Mouse (Mus musculus) heart, postnatal 0 days (tissue): ENCODE data around the gene Vps72. TPM values are rescaled to one million over a fixed set of nuclear protein-coding genes. Genes with fewer than 3 reads are reported as not detected.

Source experiments
- ATAC-seq: fragments of 200-750 bp; cut with Nextera tagmentation; 2 replicates; pipeline ENCODE4 v1.8.0; 2017; ENCODE audit warnings: low read depth, moderate number of reproducible peaks, moderate library complexity; ENCODE audit not compliant: insufficient read depth
- DNase-seq: peaks from one replicate; pipeline ENCODE4 v3.0.0-alpha.2; 2016; ENCODE audit warnings: low spot score
- H3K27ac ChIP-seq: fragments of 300-500 bp; sonication (generic); 2 replicates; pipeline ENCODE4 v1.5.1; 2014; ENCODE audit warnings: low read depth, mild to moderate bottlenecking
- H3K27me3 ChIP-seq: fragments of 300-500 bp; sonication (generic); 2 replicates; pipeline ENCODE4 v1.6.1; 2014; ENCODE audit warnings: low read length, mixed read lengths; ENCODE audit not compliant: control insufficient read depth, insufficient read depth
- H3K36me3 ChIP-seq: fragments of 300-500 bp; sonication (generic); replicated peaks from 2 replicates; pipeline ENCODE4 v1.6.1; 2014; ENCODE audit warnings: low read length, mixed read lengths; ENCODE audit not compliant: control insufficient read depth, insufficient read depth
- H3K4me1 ChIP-seq: fragments of 300-500 bp; sonication (generic); 2 replicates; pipeline ENCODE4 v1.6.1; 2014; ENCODE audit warnings: antibody characterized with exemption; ENCODE audit not compliant: control insufficient read depth, insufficient read depth
- H3K4me2 ChIP-seq: fragments of 300-500 bp; sonication (generic); 2 replicates; pipeline ENCODE4 v1.6.1; 2014; ENCODE audit warnings: low read depth, mild to moderate bottlenecking, low read length, moderate library complexity
- H3K4me3 ChIP-seq: fragments of 300-500 bp; sonication (generic); 2 replicates; pipeline ENCODE4 v1.5.1; 2014; ENCODE audit warnings: low read depth, low read length
- H3K9ac ChIP-seq: fragments of 300-500 bp; sonication (generic); replicated peaks from 2 replicates; pipeline ENCODE4 v1.6.1; 2014; ENCODE audit warnings: low read depth, low read length, mixed read lengths
- H3K9me3 ChIP-seq: fragments of 300-500 bp; sonication (generic); replicated peaks from 2 replicates; pipeline ENCODE4 v1.6.1; 2016; ENCODE audit warnings: low read length; ENCODE audit not compliant: control insufficient read depth
- CTCF ChIP-seq: IDR thresholded peaks from 2 replicates; pipeline ENCODE4 v1.5.1; 2016; ENCODE audit warnings: antibody characterized with exemption, control low read depth, low read depth
- EP300 ChIP-seq: IDR thresholded peaks from 2 replicates; pipeline ENCODE4 v1.6.1; 2016; ENCODE audit warnings: antibody characterized with exemption, low read depth
- WGBS: fragments of 180-500 bp; shearing (Covaris S2); extraction: QIAGEN DNeasy Blood & Tissue Kit; methylation state at CpG from one replicate; pipeline ENCODE4 v1.1.7; 2014; 5-methylcytosine and 5-hydroxymethylcytosine counted together
- microRNA-seq: library from miRNA; unstranded; fragments of <30 nt; microRNA quantifications from one replicate; pipeline ENCODE4, GENCODE M21; 2016
- polyA plus RNA-seq: library from polyadenylated mRNA; unstranded; fragments of >200 nt; fragmentation: Nextera tagmentation; extraction: Ambion mirVana; gene quantifications from 2 replicates; pipeline ENCODE4 v1.2.1, GENCODE M21; 2015
- total RNA-seq: library from RNA; depleted of rRNA; stranded (reverse); fragments of >200 nt; gene quantifications from 2 replicates; pipeline ENCODE4 v1.2.3, GENCODE M21; 2014; ENCODE audit warnings: low replicate concordance; rRNA removed

Vps72 gene
- total and polyA plus RNA-seq, 2 experiments from 2014 or later: 54.9 to 60.8 TPM

GRCm38 (mm10) chr3:95164840-95165239 is 54.0 kb downstream of the Vps72 start:
- H3K27ac ChIP-seq: no peak overlapping the region
- TF ChIP-seq EP300: no peak
- no peak for TF ChIP-seq CTCF
- H3K4me2 ChIP-seq: no peak overlapping the region
- peaks cover 38% of the 10 kb centered on the region for H3K4me1 ChIP-seq
- H3K9me3 ChIP-seq: no peaks in the 10 kb centered on the region
- no peak for DNase-seq
- no peak for ATAC-seq
- H3K36me3 ChIP-seq: no peaks in the 10 kb centered on the region
- H3K27me3 ChIP-seq: peaks cover 13% of the 10 kb centered on the region; the same call in 1 of the 2 replicates
- no peak overlapping the region for H3K9ac ChIP-seq
- no peak overlapping the region for H3K4me3 ChIP-seq
- 34% methylated on average over 5 of the region's 5 CpGs for WGBS

- Histone ChIP-seq H3K9ac (no peak overlapping the region), H3K27ac (no peak overlapping the region), H3K27me3 (peaks cover 49% of the 10 kb centered on the region), H3K4me2 (no peak overlapping the region), H3K4me1 (peaks cover 11% of the 10 kb centered on the region; the same call in 1 of the 2 replicates), H3K36me3 (no peaks in the 10 kb centered on the region), H3K4me3 (no peak overlapping the region), H3K9me3 (no peaks in the 10 kb centered on the region)
- 88% methylated on average over 10 of the region's 10 CpGs for WGBS
- ATAC-seq (no peak), DNase-seq (no peak)
- TF ChIP-seq EP300: no peak
- TF ChIP-seq CTCF: no peak
These were observed 59.2 kb downstream of the Vps72 start for GRCm38 (mm10) chr3:95169996-95170395.

- Histone ChIP-seq H3K9ac (no peak overlapping the region), H3K27me3 (peaks cover 52% of the 10 kb centered on the region), H3K4me1 (0 out of 2 replicates have a peak, but pooled peaks cover 9% of the 10 kb centered on the region), H3K4me2 (no peak overlapping the region), H3K27ac (no peak overlapping the region), H3K9me3 (no peaks in the 10 kb centered on the region), H3K4me3 (no peak overlapping the region), H3K36me3 (no peaks in the 10 kb centered on the region)
- DNase-seq (no peak), ATAC-seq (no peak)
- WGBS: 71% methylated on average over 6 of the region's 6 CpGs
- no peak for TF ChIP-seq CTCF
- no peak for TF ChIP-seq EP300
These were observed 60.3 kb downstream of the Vps72 start for GRCm38 (mm10) chr3:95171105-95171504.

Small RNA genes lying within 50 kb of the gene (microRNA-seq; reads per million reads assigned to microRNA genes)
- not detected for gene Mir8099-1

Other genes with a start within 250 kb of the Vps72 start
- gene Psmb4, start 224.1 kb upstream of the Vps72 start, total RNA-seq: 256 and 302 TPM in 2 replicates
- 274 and 296 TPM in 2 replicates for gene Psmb4, start 224.1 kb upstream of the Vps72 start, polyA plus RNA-seq
- 183 and 212 TPM in 2 replicates for gene Selenbp1, start 178.0 kb upstream of the Vps72 start, total RNA-seq
- gene Selenbp1, start 178.0 kb upstream of the Vps72 start, polyA plus RNA-seq: 101 and 112 TPM in 2 replicates
- 3.9 and 8.6 TPM in 2 replicates for gene Rfx5, start 156.9 kb upstream of the Vps72 start, total RNA-seq
- gene Rfx5, start 156.9 kb upstream of the Vps72 start, polyA plus RNA-seq: 2.3 and 2.7 TPM in 2 replicates
- gene Pi4kb, start 136.3 kb upstream of the Vps72 start, total RNA-seq: 44.4 and 47.2 TPM in 2 replicates
- gene Pi4kb, start 136.3 kb upstream of the Vps72 start, polyA plus RNA-seq: 12.6 and 13.7 TPM in 2 replicates
- gene Zfp687, start 95.6 kb upstream of the Vps72 start, total RNA-seq: 15.0 and 28.5 TPM in 2 replicates
- 8.1 and 8.3 TPM in 2 replicates for gene Zfp687, start 95.6 kb upstream of the Vps72 start, polyA plus RNA-seq
- gene Psmd4, start 68.4 kb upstream of the Vps72 start, total RNA-seq: 190 and 210 TPM in 2 replicates
- 205 and 208 TPM in 2 replicates for gene Psmd4, start 68.4 kb upstream of the Vps72 start, polyA plus RNA-seq
- gene Pip5k1a, start 4.1 kb upstream of the Vps72 start, total RNA-seq: 36.6 and 50.5 TPM in 2 replicates
- gene Pip5k1a, start 4.1 kb upstream of the Vps72 start, polyA plus RNA-seq: 13.8 and 14.5 TPM in 2 replicates
- 1.2 and 14.3 TPM in 2 replicates for gene Tmod4, start 13.5 kb downstream of the Vps72 start, total RNA-seq
- gene Tmod4, start 13.5 kb downstream of the Vps72 start, polyA plus RNA-seq: 2.7 and 2.9 TPM in 2 replicates
- gene Scnm1, start 23.0 kb downstream of the Vps72 start, total RNA-seq: 16.7 and 38.2 TPM in 2 replicates
- gene Scnm1, start 23.0 kb downstream of the Vps72 start, polyA plus RNA-seq: 57.6 and 57.7 TPM in 2 replicates
- 6.1 and 7.1 TPM in 2 replicates for gene Lysmd1, start 23.1 kb downstream of the Vps72 start, total RNA-seq
- 8.7 and 10.4 TPM in 2 replicates for gene Lysmd1, start 23.1 kb downstream of the Vps72 start, polyA plus RNA-seq
- 0.27 and 5.4 TPM in 2 replicates for gene Tnfaip8l2, start 31.3 kb downstream of the Vps72 start, total RNA-seq
- 2.7 and 2.8 TPM in 2 replicates for gene Tnfaip8l2, start 31.3 kb downstream of the Vps72 start, polyA plus RNA-seq
- gene Sema6c, start 49.4 kb downstream of the Vps72 start, total RNA-seq: 6.8 and 14.8 TPM in 2 replicates
- 1.2 and 1.8 TPM in 2 replicates for gene Sema6c, start 49.4 kb downstream of the Vps72 start, polyA plus RNA-seq
- 6.6 and 7.2 TPM in 2 replicates for gene Gabpb2, start 106.9 kb downstream of the Vps72 start, total RNA-seq
- 3.1 TPM in 2 replicates for gene Gabpb2, start 106.9 kb downstream of the Vps72 start, polyA plus RNA-seq
- gene Cdc42se1, start 117.7 kb downstream of the Vps72 start, total RNA-seq: 75.5 and 78.2 TPM in 2 replicates
- gene Cdc42se1, start 117.7 kb downstream of the Vps72 start, polyA plus RNA-seq: 33.6 TPM in 2 replicates
- 4.3 and 6.1 TPM in 2 replicates for gene Mllt11, start 121.1 kb downstream of the Vps72 start, total RNA-seq
- 8.9 and 9.0 TPM in 2 replicates for gene Mllt11, start 121.1 kb downstream of the Vps72 start, polyA plus RNA-seq
- gene Gm128, start 130.6 kb downstream of the Vps72 start, total RNA-seq: 1.1 TPM in 1 of 2 replicates, not detected in the other
- gene Gm128, start 130.6 kb downstream of the Vps72 start, polyA plus RNA-seq: 0.07 TPM in 1 of 2 replicates, not detected in the other
- 3.9 TPM in 1 of 2 replicates, not detected in the other for gene Bnipl, start 140.2 kb downstream of the Vps72 start, total RNA-seq
- not detected in 2 replicates for gene Bnipl, start 140.2 kb downstream of the Vps72 start, polyA plus RNA-seq
- gene Mindy1, start 170.3 kb downstream of the Vps72 start, total RNA-seq: 28.0 and 64.4 TPM in 2 replicates
- 27.8 and 28.4 TPM in 2 replicates for gene Mindy1, start 170.3 kb downstream of the Vps72 start, polyA plus RNA-seq
- gene Prune1, start 171.1 kb downstream of the Vps72 start, total RNA-seq: 28.6 and 35.6 TPM in 2 replicates
- gene Prune1, start 171.1 kb downstream of the Vps72 start, polyA plus RNA-seq: 22.5 and 23.0 TPM in 2 replicates
- 0.11 and 0.15 TPM in 2 replicates for gene Anxa9, start 196.2 kb downstream of the Vps72 start, total RNA-seq
- 0.49 and 0.67 TPM in 2 replicates for gene Anxa9, start 196.2 kb downstream of the Vps72 start, polyA plus RNA-seq
- 108 and 126 TPM in 2 replicates for gene Cers2, start 203.8 kb downstream of the Vps72 start, total RNA-seq
- gene Cers2, start 203.8 kb downstream of the Vps72 start, polyA plus RNA-seq: 88.4 and 89.4 TPM in 2 replicates
- 9.5 and 11.3 TPM in 2 replicates for gene Setdb1, start 246.2 kb downstream of the Vps72 start, total RNA-seq
- 7.9 and 8.0 TPM in 2 replicates for gene Setdb1, start 246.2 kb downstream of the Vps72 start, polyA plus RNA-seq